Mouse (Mus musculus) liver, embryonic 15.5 days (tissue): ENCODE results near the gene Crocc2. TPM values are rescaled to one million over a fixed set of nuclear protein-coding genes. Genes with fewer than 3 reads are reported as not detected.

Experiments
- ATAC-seq: fragments of 200-750 bp; cut with Nextera tagmentation; 2 replicates; pipeline ENCODE4 v1.8.0; 2017; ENCODE audit warnings: moderate number of reproducible peaks, mild to moderate bottlenecking, moderate library complexity; ENCODE audit not compliant: insufficient read depth
- H3K27ac ChIP-seq: fragments of 300-500 bp; sonication (generic); replicated peaks from 2 replicates; pipeline ENCODE4 v1.5.1; 2015; ENCODE audit warnings: mild to moderate bottlenecking, inconsistent platforms
- H3K27me3 ChIP-seq: fragments of 300-500 bp; sonication (generic); 2 replicates; pipeline ENCODE4 v1.6.1; 2015; ENCODE audit warnings: mild to moderate bottlenecking, inconsistent platforms
- H3K36me3 ChIP-seq: fragments of 300-500 bp; sonication (generic); replicated peaks from 2 replicates; pipeline ENCODE4 v1.6.1; 2015; ENCODE audit warnings: moderate library complexity, mild to moderate bottlenecking, inconsistent platforms
- H3K4me1 ChIP-seq: fragments of 300-500 bp; sonication (generic); replicated peaks from 2 replicates; pipeline ENCODE4 v1.6.1; 2015; ENCODE audit warnings: inconsistent platforms
- H3K4me2 ChIP-seq: fragments of 300-500 bp; sonication (generic); 2 replicates; pipeline ENCODE4 v1.6.1; 2015; ENCODE audit warnings: moderate library complexity, mild to moderate bottlenecking, inconsistent platforms
- H3K4me3 ChIP-seq: fragments of 300-500 bp; sonication (generic); replicated peaks from 2 replicates; pipeline ENCODE4 v1.5.1; 2015; ENCODE audit warnings: mild to moderate bottlenecking, inconsistent platforms
- H3K9ac ChIP-seq: fragments of 300-500 bp; sonication (generic); 2 replicates; pipeline ENCODE4 v1.6.1; 2015; ENCODE audit warnings: moderate library complexity, mild to moderate bottlenecking, inconsistent platforms
- H3K9me3 ChIP-seq: fragments of 300-500 bp; sonication (generic); replicated peaks from 2 replicates; pipeline ENCODE4 v1.6.1; 2016; ENCODE audit warnings: inconsistent platforms
- WGBS: fragments of 180-500 bp; shearing (Covaris S2); methylation state at CpG from one replicate; pipeline ENCODE4 v1.1.7; 2015; ENCODE audit warnings: mixed read lengths; ENCODE audit not compliant: insufficient replicate concordance; 5-methylcytosine and 5-hydroxymethylcytosine counted together
- polyA plus RNA-seq: library from polyadenylated mRNA; unstranded; fragments of >200 nt; fragmentation: Nextera tagmentation; extraction: Ambion mirVana; gene quantifications from 2 replicates; pipeline ENCODE4 v1.2.1, GENCODE M21; 2015

The Crocc2 gene
- polyA plus RNA-seq, 1 experiment from 2014 or later = not detected

DNA sequence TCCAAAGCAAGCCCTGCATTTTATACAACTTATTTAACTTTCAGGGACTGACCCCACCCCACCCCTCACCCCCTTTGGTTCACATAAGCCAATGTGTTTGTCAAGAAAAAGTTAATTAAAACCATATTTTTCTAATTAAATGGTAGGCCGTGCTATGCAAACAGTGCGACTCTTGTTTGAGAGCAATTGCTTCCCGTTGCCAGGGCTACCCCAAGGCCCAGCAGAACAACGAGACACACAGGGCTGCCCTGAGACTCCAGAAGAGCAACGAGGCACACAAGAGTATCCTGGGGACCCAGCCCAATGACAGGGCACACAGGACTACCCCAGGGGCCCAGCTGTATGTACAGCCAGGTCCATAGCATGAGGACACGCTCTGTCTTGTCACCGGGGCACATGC is 52.3 kb downstream of the Crocc2 start:
- Histone ChIP-seq H3K4me3 (no peak overlapping the region), H3K36me3 (no peaks in the 10 kb centered on the region), H3K4me2 (no peak overlapping the region), H3K4me1 (no peaks in the 10 kb centered on the region), H3K9ac (no peak overlapping the region), H3K9me3 (no peaks in the 10 kb centered on the region), H3K27me3 (peaks cover 14% of the 10 kb centered on the region), H3K27ac (no peak overlapping the region)
- no peak for ATAC-seq
- 62% methylated on average over 7 of the region's 7 CpGs for WGBS

DNA sequence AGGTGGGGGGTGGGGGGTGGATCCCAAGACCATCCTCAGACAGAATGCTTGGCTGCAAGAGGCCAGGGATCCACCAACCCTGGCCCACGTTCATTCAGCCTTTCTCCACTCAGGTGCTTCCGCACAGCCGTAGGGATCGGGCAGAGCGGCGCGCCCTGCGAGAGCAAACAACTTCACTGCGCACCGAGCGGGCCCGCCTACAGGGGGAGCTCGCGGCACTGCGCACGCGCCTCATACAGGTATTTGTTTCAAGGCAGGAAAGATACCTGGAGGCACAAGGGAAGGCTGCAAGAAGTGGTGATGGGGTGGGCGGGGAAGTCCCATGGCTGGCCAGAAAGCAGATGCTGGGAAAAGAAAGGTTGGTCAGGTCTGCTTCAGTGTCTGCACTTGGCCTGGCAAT is 55.4 kb downstream of the Crocc2 start:
- no peak overlapping the region for H3K9ac ChIP-seq
- no peak for ATAC-seq
- no peaks in the 10 kb centered on the region for H3K9me3 ChIP-seq
- H3K27me3 ChIP-seq = peaks cover 14% of the 10 kb centered on the region
- H3K4me3 ChIP-seq = no peak overlapping the region
- 4% methylated on average over 18 of the region's 18 CpGs for WGBS
- no peak overlapping the region for H3K4me2 ChIP-seq
- H3K36me3 ChIP-seq = no peaks in the 10 kb centered on the region
- no peaks in the 10 kb centered on the region for H3K4me1 ChIP-seq
- no peak overlapping the region for H3K27ac ChIP-seq

DNA sequence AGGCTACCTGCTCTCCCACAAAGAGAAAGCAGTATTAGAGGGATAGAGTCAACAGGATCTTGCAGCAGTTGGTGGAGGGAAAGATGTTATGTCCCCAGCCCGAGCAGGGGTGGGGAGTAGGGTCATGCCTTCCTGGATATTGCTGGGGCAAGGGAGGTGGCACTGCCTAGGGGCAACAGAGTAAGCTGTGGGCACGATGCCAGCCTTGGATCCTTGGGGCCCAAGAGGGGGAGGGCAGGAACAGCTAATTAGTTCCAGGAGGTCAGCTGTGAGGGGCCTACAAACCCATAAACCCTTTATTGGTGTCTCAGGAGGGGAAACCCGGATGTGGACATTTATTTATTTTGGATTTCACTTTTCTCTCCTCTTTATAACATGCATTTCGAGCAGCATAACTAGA is 56.7 kb downstream of the Crocc2 start:
- no peak overlapping the region for H3K4me2 ChIP-seq
- no peak overlapping the region for H3K9ac ChIP-seq
- 29% methylated on average over 4 of the region's 4 CpGs for WGBS
- peaks cover 14% of the 10 kb centered on the region for H3K27me3 ChIP-seq
- no peak overlapping the region for H3K4me3 ChIP-seq
- no peak for ATAC-seq
- no peaks in the 10 kb centered on the region for H3K9me3 ChIP-seq
- H3K4me1 ChIP-seq = no peaks in the 10 kb centered on the region
- H3K36me3 ChIP-seq = no peaks in the 10 kb centered on the region
- no peak overlapping the region for H3K27ac ChIP-seq

DNA sequence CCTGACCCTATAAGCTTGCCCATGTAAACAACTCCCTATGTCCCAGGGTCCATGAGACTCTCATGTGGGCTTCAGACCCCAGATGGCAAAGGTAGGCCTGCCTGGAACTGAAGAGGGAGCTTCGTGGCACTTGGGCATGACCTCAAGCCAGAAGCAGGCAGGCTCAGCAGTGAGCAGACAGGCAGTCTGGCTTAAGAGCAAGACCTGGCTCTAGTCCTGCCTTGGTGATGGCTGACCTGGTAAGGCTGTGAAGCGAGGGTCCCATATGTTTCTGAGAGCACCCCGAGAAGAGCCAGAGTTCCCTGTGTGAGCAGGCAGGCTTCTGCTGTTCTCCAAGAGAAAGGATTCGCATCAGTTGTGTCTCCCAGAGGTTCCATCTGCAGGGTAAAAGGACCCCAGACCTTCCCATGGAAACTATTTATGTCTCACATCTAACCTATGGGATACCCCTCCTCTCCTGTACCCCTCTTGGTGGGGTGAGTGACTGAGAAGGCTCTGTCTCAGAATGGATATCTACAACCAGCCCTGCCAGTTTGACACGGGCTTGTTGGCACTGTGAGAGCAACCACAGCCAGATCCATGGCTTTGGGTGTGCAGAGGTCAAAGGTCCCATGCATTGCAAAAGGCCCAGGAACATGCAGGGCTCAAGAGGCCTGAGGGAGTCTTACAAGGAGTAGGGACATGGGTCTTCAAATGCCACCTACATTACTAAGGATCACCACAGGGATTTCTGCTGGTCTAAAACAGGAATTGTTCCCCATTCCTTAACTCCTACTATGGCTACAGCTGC is 57.4 kb downstream of the Crocc2 start:
- no peak overlapping the region for H3K4me3 ChIP-seq
- no peaks in the 10 kb centered on the region for H3K4me1 ChIP-seq
- 50% methylated on average over 5 of the region's 5 CpGs for WGBS
- H3K9ac ChIP-seq = no peak overlapping the region
- no peak overlapping the region for H3K27ac ChIP-seq
- no peaks in the 10 kb centered on the region for H3K9me3 ChIP-seq
- no peak overlapping the region for H3K4me2 ChIP-seq
- H3K27me3 ChIP-seq = peaks cover 14% of the 10 kb centered on the region
- no peak for ATAC-seq
- H3K36me3 ChIP-seq = no peaks in the 10 kb centered on the region

DNA sequence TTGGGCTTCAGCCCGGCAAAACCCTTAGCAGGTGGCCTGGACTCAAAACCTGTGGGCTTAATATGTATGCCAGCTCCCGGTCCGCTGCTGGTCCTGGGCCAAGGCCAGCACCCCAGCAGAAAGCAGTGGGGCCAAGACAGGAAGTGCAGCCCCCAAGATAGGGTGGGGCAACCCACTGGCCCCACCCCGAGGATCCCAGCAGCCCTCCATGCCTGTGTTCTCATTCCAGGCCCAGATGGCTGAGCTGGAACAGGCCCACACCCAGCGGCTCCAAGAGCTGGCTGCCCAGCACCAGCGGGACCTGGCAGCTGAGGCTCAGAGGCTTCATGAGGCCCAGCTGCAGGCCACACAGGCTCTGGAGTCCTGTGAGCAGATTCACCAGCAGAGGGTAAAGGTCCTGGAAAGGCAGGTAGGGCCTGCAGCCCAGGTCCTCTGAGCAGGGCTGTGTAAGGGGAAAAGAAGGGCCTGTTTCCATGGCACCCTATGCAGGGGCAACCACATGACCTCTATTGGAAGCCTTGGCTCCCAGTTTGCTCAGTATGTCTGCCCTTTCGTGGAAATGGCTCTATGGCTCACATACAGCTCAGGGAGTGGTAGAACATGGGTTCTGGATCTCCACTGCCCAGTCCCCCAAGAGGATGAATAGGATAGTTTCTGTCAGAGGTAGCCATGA is 58.9 kb downstream of the Crocc2 start:
- no peak overlapping the region for H3K4me2 ChIP-seq
- ATAC-seq = no peak
- no peaks in the 10 kb centered on the region for H3K36me3 ChIP-seq
- H3K27ac ChIP-seq = no peak overlapping the region
- no peak overlapping the region for H3K9ac ChIP-seq
- H3K9me3 ChIP-seq = no peaks in the 10 kb centered on the region
- H3K4me3 ChIP-seq = no peak overlapping the region
- peaks cover 14% of the 10 kb centered on the region for H3K27me3 ChIP-seq
- no peaks in the 10 kb centered on the region for H3K4me1 ChIP-seq
- WGBS = 68% methylated on average over 7 of the region's 7 CpGs

DNA sequence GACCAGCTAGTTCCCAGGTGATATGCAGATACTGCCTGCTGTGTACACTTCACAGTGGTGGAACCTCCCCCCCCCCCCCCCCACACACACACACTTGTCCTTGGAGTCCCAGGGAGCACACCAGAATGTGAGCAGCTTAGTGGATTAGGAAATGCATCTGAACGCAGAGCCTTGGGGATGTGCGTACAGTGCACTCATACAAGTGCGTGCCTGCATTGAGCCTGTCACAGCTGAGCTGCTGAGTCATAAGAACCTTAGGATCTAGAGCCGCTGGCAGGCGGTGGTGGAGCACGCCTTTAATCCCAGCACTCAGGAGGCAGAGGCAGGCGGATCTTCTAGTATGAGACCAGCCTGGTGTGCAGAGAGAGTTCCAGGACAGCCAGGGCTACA is 59.4 kb downstream of the Crocc2 start:
- no peak overlapping the region for H3K4me2 ChIP-seq
- no peak for ATAC-seq
- no peak overlapping the region for H3K9ac ChIP-seq
- H3K4me1 ChIP-seq = no peaks in the 10 kb centered on the region
- H3K36me3 ChIP-seq = no peaks in the 10 kb centered on the region
- H3K27ac ChIP-seq = no peak overlapping the region
- WGBS = 72% methylated on average over 7 of the region's 7 CpGs
- H3K4me3 ChIP-seq = no peak overlapping the region
- H3K9me3 ChIP-seq = no peaks in the 10 kb centered on the region
- H3K27me3 ChIP-seq = peaks cover 14% of the 10 kb centered on the region

DNA sequence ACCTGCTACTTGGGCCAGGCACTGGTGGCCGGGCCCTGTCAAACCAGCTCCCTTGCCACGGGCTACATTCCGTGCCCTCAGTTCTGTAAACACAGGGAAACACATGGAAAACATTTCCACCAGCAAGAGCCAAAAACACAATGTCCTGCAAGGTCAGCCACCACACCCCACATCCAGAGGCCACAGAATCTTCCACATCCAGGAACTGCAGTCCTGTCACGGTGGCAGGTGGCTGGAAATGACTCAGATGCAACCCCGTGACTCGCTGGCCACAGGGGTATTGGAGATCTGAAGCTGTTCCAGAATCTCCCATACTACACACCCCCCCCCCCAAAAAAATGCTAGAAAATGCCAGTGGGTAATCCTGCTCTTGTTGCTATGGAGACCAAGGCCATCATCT is 60.7 kb downstream of the Crocc2 start:
- peaks cover 10% of the 10 kb centered on the region for H3K27me3 ChIP-seq
- no peak overlapping the region for H3K4me3 ChIP-seq
- H3K4me1 ChIP-seq = no peaks in the 10 kb centered on the region
- WGBS = 65% methylated on average over 6 of the region's 6 CpGs
- H3K27ac ChIP-seq = no peak overlapping the region
- no peak for ATAC-seq
- no peaks in the 10 kb centered on the region for H3K9me3 ChIP-seq
- no peak overlapping the region for H3K9ac ChIP-seq
- H3K4me2 ChIP-seq = no peak overlapping the region
- no peaks in the 10 kb centered on the region for H3K36me3 ChIP-seq

DNA sequence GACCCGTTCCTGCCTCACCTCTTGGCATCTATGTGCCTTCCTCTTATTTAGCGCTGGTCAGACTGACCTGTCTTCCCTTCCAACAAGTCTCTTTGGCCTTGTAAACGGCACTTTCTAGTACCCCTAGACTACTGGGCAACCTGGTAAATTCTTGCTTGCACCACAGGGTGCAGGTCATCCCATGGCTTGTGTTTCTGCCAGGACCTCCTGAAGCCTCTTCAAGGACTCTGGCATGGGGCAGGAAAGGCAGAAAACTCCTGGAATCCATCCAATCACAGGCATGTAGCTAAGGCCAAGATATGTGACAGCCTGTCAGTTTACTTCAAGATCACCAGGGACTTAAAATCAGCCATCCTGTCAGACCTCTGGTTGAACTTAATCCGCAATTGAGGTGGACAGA is 61.1 kb downstream of the Crocc2 start:
- Histone ChIP-seq H3K4me2 (no peak overlapping the region), H3K9ac (no peak overlapping the region), H3K4me1 (no peaks in the 10 kb centered on the region), H3K9me3 (no peaks in the 10 kb centered on the region), H3K27me3 (peaks cover 12% of the 10 kb centered on the region), H3K27ac (no peak overlapping the region), H3K36me3 (no peaks in the 10 kb centered on the region), H3K4me3 (no peak overlapping the region)
- 62% methylated on average over 4 of the region's 4 CpGs for WGBS
- ATAC-seq = no peak

DNA sequence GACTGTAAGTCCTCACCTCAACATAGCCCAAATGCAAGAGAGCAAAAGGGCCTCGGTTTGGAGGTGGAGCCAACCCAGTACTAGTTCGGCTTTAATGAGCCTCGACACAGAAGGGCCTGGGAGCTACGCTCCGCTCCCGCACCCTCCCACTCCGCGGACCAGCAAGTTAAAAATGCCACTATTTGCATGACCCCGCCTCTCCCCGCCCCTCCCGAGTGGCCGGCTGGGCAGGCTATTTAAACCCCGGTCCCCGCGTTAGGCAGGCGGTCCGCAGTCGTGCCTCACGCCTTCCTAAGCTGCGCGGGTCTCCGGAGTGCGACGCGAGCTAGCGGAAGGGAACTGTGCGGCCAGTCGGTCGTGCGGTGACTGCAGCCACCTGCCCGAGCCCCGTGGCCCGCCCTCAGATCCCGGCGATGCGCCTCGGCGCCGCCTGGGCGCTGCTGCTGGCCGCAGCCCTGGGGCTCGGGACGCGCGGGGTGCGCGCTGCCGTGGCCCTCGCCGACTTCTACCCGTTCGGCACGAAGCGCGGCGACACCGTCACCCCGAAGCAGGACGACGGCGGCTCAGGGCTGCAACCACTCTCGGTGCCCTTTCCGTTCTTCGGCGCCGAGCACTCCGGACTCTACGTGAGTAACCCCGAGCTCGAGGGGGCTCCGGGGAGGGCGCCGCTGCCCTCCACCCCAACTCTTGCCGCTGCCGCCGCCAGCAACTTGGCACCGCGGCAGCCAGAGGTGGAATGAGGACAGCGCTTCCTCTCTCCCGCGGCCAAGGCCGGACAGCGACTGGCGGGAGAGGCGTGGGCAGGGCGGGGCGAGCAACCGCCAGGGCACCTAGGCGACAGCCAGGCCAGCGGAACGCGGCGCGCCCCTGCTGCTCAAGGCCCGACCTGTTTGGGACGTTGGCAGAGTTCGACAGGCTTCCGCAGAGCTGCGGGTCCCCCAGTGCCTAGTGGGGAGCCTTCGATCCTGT is 67.3 kb downstream of the Crocc2 start, which contains the start of gene Sned1:
Gene Sned1, plus strand, starts transcription at position 266 of the 969 bp plus-strand sequence.
- peak within 1 kb of the TSS; percentile 48 for H3K4me3 ChIP-seq
- peaks cover 4% of the 10 kb centered on the region; the same call in 1 of the 2 replicates for H3K4me1 ChIP-seq
- under 1% methylated on average over 100 of the region's 100 CpGs for WGBS
- ATAC-seq = peak; percentile 73
- H3K27me3 ChIP-seq = peaks cover 56% of the 10 kb centered on the region
- H3K9me3 ChIP-seq = no peaks in the 10 kb centered on the region
- H3K27ac ChIP-seq = no peak within 1 kb of the TSS
- no peak within 1 kb of the TSS for H3K9ac ChIP-seq
- peak within 1 kb of the TSS; percentile 77 for H3K4me2 ChIP-seq
- H3K36me3 ChIP-seq = no peaks in the 10 kb centered on the region

DNA sequence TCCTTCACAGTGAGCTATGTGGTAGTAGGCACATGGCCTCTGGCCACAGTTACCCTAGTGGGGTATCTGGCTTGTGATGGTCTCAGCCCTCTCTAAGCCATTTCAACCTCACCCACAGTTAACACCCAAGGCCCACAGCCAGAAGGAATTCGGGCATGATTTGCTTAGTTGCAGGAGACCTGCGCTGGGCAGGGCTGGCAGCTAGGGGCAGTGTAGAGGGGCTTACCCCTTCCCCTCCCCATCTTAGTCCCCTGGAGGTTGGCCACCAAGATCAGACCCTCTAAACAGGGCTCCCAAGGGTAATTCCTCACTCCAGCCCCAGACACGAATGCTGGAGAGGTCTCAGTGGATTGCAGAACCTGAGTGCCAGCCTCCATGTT is 68.0 kb downstream of the Crocc2 start:
- H3K9me3 ChIP-seq = no peaks in the 10 kb centered on the region
- no peak overlapping the region for H3K9ac ChIP-seq
- 10% methylated on average over 3 of the region's 3 CpGs for WGBS
- no peaks in the 10 kb centered on the region for H3K36me3 ChIP-seq
- peaks cover 4% of the 10 kb centered on the region; the same call in 1 of the 2 replicates for H3K4me1 ChIP-seq
- peak overlapping the region; percentile 48 for H3K4me3 ChIP-seq
- peak overlapping the region; percentile 77 for H3K4me2 ChIP-seq
- H3K27ac ChIP-seq = no peak overlapping the region
- ATAC-seq = no peak
- peaks cover 56% of the 10 kb centered on the region for H3K27me3 ChIP-seq

DNA sequence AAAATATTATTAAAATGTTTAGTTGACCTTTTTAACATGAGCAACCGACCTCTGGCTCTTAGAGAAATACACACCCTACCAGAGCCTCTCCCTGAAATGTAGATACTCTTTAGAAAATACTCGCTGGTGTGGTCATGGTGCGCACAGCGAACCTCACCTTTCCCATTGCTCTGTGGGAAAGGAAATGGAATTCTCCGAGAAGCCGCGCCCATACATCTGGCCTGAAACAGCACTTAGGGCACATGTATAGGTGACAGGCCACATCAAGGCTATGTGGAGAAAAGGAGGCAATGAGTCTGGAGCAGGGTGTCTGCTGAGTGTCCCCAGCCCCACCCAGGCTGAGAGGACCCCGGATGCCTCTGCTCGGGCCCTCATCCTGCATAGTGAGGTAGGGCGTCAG is 69.2 kb downstream of the Crocc2 start:
- peaks cover 56% of the 10 kb centered on the region for H3K27me3 ChIP-seq
- WGBS = 74% methylated on average over 10 of the region's 10 CpGs

More for the DNA sequence above, 69.2 kb downstream of the Crocc2 start:
- Histone ChIP-seq H3K9ac (no peak overlapping the region), H3K4me2 (no peak overlapping the region), H3K4me3 (no peak overlapping the region), H3K9me3 (no peaks in the 10 kb centered on the region), H3K4me1 (peaks cover 4% of the 10 kb centered on the region; the same call in 1 of the 2 replicates), H3K27ac (no peak overlapping the region), H3K36me3 (no peaks in the 10 kb centered on the region)
- ATAC-seq = no peak
